Comparison of ENCODE assay signal across 8 mouse cellular contexts in the genomic region with DNA sequence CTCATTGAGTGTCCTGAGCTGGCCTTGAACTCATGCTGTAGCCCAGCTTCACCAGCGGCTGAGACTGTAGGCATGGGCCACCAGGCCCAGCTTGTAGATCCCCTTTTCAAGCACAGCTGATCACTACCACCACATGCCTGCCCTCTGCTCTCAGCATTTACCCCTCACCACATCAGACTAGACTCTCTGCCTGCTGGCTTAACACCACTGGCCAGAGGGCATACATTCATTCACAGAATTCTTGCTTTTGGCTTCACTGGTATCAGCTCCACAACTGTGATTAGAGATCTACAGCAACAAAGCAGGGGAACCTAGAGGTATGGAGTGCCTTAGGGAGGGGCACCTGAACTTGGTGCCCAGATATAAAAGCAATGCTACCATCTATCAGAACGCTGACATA. TPM values are rescaled to one million over a fixed set of nuclear protein-coding genes. Genes with fewer than 3 reads are reported as not detected.
A peak's percentile ranks its signal among the peaks of the same experiment; 100 is the strongest.
DNase-seq lines count a peak whose midpoint lies in the region; ATAC-seq and TF ChIP-seq lines count a peak whose summit lies in the region.

No protein-coding gene starts in this region.

- 0 out of 2 replicates have a peak overlapping the region, but pooled peaks have one; percentile 5 for H3K9ac ChIP-seq in lung, postnatal 0 days (replicated peaks; ENCODE audit: low read depth)
- H3K9ac ChIP-seq in limb, embryonic 13.5 days = 0 out of 2 replicates have a peak overlapping the region, but pooled peaks have one; percentile 31

- no peak overlapping the region for H3K27ac ChIP-seq in lung, postnatal 0 days (ENCODE audit: low read length)
- H3K27ac ChIP-seq in limb, embryonic 13.5 days = no peak overlapping the region

- ATAC-seq in lung, postnatal 0 days = no peak
- no peak for ATAC-seq in limb, embryonic 13.5 days (ENCODE audit: low FRiP score, low read depth)

- H3K4me3 ChIP-seq in lung, postnatal 0 days (ENCODE audit: low read depth, low read length) = 0 out of 2 replicates have a peak overlapping the region, but pooled peaks have one; percentile 42
- H3K4me3 ChIP-seq in limb, embryonic 13.5 days = peak overlapping the region; percentile 50

- H3K9me3 ChIP-seq in lung, postnatal 0 days (ENCODE audit: low read length) = no peaks in the 10 kb centered on the region
- no peaks in the 10 kb centered on the region for H3K9me3 ChIP-seq in limb, embryonic 13.5 days

- WGBS in lung, postnatal 0 days = 98% methylated on average over 2 of the region's 2 CpGs
- WGBS in limb, embryonic 13.5 days = 97% methylated on average over 2 of the region's 2 CpGs

- TF ChIP-seq EP300 in lung, postnatal 0 days (IDR thresholded peaks at IDR 0.05) = no peak

- peak; percentile 53 for DNase-seq in cerebellum, adult 11-12 months
- DNase-seq in cerebellum, postnatal 10 days = no peak
- DNase-seq in lung, postnatal 0 days (ENCODE audit: low spot score) = no peak
- DNase-seq in lung, adult 18-20 months = no peak
- DNase-seq in splenic B cell, adult 2 months (ENCODE audit: low read depth, low spot score) = peak; percentile 44
- no peak for DNase-seq in urinary bladder, adult 2 months (ENCODE audit: low spot score)
- no peak for DNase-seq in gastrocnemius, adult 18-20 months (ENCODE audit: low spot score)

- no peaks in the 10 kb centered on the region for H3K27me3 ChIP-seq in lung, postnatal 0 days (replicated peaks; ENCODE audit: insufficient read depth, low read length)
- no peaks in the 10 kb centered on the region for H3K27me3 ChIP-seq in limb, embryonic 13.5 days
- H3K27me3 ChIP-seq in splenic B cell, adult 2 months (ENCODE audit: control insufficient read depth, insufficient read depth, low read length, poor library complexity, severe bottlenecking) = no peaks in the 10 kb centered on the region

- H3K4me2 ChIP-seq in lung, postnatal 0 days (replicated peaks; ENCODE audit: low read depth, low read length) = peak overlapping the region; percentile 49
- peak overlapping the region; percentile 63 for H3K4me2 ChIP-seq in limb, embryonic 13.5 days (replicated peaks)

- H3K4me1 ChIP-seq in lung, postnatal 0 days (ENCODE audit: insufficient read depth, low read depth, low read length) = peaks cover 5% of the 10 kb centered on the region; the same call in 1 of the 2 replicates
- peaks cover 25% of the 10 kb centered on the region for H3K4me1 ChIP-seq in limb, embryonic 13.5 days

- TF ChIP-seq CTCF in lung, postnatal 0 days (IDR thresholded peaks at IDR 0.05) = no peak

- H3K36me3 ChIP-seq in lung, postnatal 0 days (ENCODE audit: insufficient read depth, low read length) = no peaks in the 10 kb centered on the region
- peaks cover 33% of the 10 kb centered on the region for H3K36me3 ChIP-seq in limb, embryonic 13.5 days
- peaks cover 6% of the 10 kb centered on the region; the same call in 1 of the 2 replicates for H3K36me3 ChIP-seq in splenic B cell, adult 2 months (ENCODE audit: control insufficient read depth, insufficient read depth, low read length, poor library complexity, severe bottlenecking)

RNA-seq across cellular contexts. Expression of gene Aip, which starts 5.2 kb away (rescaled TPM):
- 78.5 and 82.1 TPM in 2 replicates for polyA plus RNA-seq in lung, postnatal 0 days (2015; fragmentation: Nextera tagmentation; extraction: Ambion mirVana)
- polyA plus RNA-seq in limb, embryonic 13.5 days (2015; fragmentation: Nextera tagmentation; extraction: Ambion mirVana) = 98.5 and 105 TPM in 2 replicates
- 154 and 160 TPM in 2 replicates for polyA plus RNA-seq in urinary bladder, adult 2 months (2012; rRNA removed)
- 10 to 100 TPM; 82.2 to 84.7 TPM for total RNA-seq in gastrocnemius, adult 18-20 months (2021)

RNA-seq across cellular contexts. Expression of gene Gpr152, which starts 19.1 kb away (rescaled TPM):
- not detected in 2 replicates for polyA plus RNA-seq in lung, postnatal 0 days (2015; fragmentation: Nextera tagmentation; extraction: Ambion mirVana)
- not detected in 2 replicates for polyA plus RNA-seq in limb, embryonic 13.5 days (2015; fragmentation: Nextera tagmentation; extraction: Ambion mirVana)
- 0.04 and 0.10 TPM in 2 replicates for polyA plus RNA-seq in urinary bladder, adult 2 months (2012; rRNA removed)
- not detected for total RNA-seq in gastrocnemius, adult 18-20 months (2021)

RNA-seq across cellular contexts. Expression of gene Pitpnm1, which starts 20.7 kb away (rescaled TPM):
- polyA plus RNA-seq in lung, postnatal 0 days (2015; fragmentation: Nextera tagmentation; extraction: Ambion mirVana) = 17.0 and 18.9 TPM in 2 replicates
- 6.6 and 7.3 TPM in 2 replicates for polyA plus RNA-seq in limb, embryonic 13.5 days (2015; fragmentation: Nextera tagmentation; extraction: Ambion mirVana)
- polyA plus RNA-seq in urinary bladder, adult 2 months (2012; rRNA removed) = 44.1 and 45.2 TPM in 2 replicates
- total RNA-seq in gastrocnemius, adult 18-20 months (2021) = 1 to 10 TPM; 2.0 to 3.7 TPM

RNA-seq across cellular contexts. Expression of gene Cabp4, which starts 23.3 kb away (rescaled TPM):
- polyA plus RNA-seq in lung, postnatal 0 days (2015; fragmentation: Nextera tagmentation; extraction: Ambion mirVana) = 0.08 and 0.10 TPM in 2 replicates
- 0.05 and 0.13 TPM in 2 replicates for polyA plus RNA-seq in limb, embryonic 13.5 days (2015; fragmentation: Nextera tagmentation; extraction: Ambion mirVana)
- 0.30 and 0.31 TPM in 2 replicates for polyA plus RNA-seq in urinary bladder, adult 2 months (2012; rRNA removed)
- not detected for total RNA-seq in gastrocnemius, adult 18-20 months (2021)

RNA-seq across cellular contexts. Expression of gene Cdk2ap2, which starts 23.5 kb away (rescaled TPM):
- polyA plus RNA-seq in lung, postnatal 0 days (2015; fragmentation: Nextera tagmentation; extraction: Ambion mirVana) = 154 and 164 TPM in 2 replicates
- 56.8 TPM in 2 replicates for polyA plus RNA-seq in limb, embryonic 13.5 days (2015; fragmentation: Nextera tagmentation; extraction: Ambion mirVana)
- 74.4 and 89.6 TPM in 2 replicates for polyA plus RNA-seq in urinary bladder, adult 2 months (2012; rRNA removed)
- 10 to 100 TPM; 18.7 to 19.9 TPM for total RNA-seq in gastrocnemius, adult 18-20 months (2021)

Comparison
In these comparisons a context has a peak if more than half of its experiments do, and no peak if none do; other contexts are left out.
1. DNase-seq: peak in cerebellum, adult 11-12 months (single experiment) and splenic B cell, adult 2 months (single experiment); none in cerebellum, postnatal 10 days (0 of 2), lung, postnatal 0 days (single experiment), lung, adult 18-20 months (0 of 2), urinary bladder, adult 2 months (single experiment) and gastrocnemius, adult 18-20 months (single experiment).